Mouse (Mus musculus): Measurements from ENCODE around the gene Olfr1189. TPM values are rescaled to one million over a fixed set of nuclear protein-coding genes. Genes with fewer than 3 reads are reported as not detected.
"Not testable (repeated sequence)": the region's sequence is repeated elsewhere in the genome, so short reads cannot be mapped to it uniquely, and the experiment has no call there.

The Olfr1189 gene
- total RNA-seq (2017) = not detected in 2 replicates

- no peak for ATAC-seq (ENCODE audit: extremely low read depth, insufficient number of reproducible peaks, low FRiP score, poor library complexity, severe bottlenecking)
Observed at GRCm38 (mm10) chr2:88586154-88586553, at the start of gene Olfr1189. Gene Olfr1189 (plus strand): TSS chr2:88586454.

GRCm38 (mm10) chr2:88556635-88557034 is 29.6 kb upstream of the Olfr1189 start, which contains the start of gene Olfr1188:
Gene Olfr1188 (plus strand): TSS chr2:88556935.
- ATAC-seq (ENCODE audit: extremely low read depth, insufficient number of reproducible peaks, low FRiP score, poor library complexity, severe bottlenecking) = no peak

- ATAC-seq (ENCODE audit: extremely low read depth, insufficient number of reproducible peaks, low FRiP score, poor library complexity, severe bottlenecking) = not testable (repeated sequence)
Observed at GRCm38 (mm10) chr2:88572696-88573095, 13.6 kb upstream of the Olfr1189 start.

GRCm38 (mm10) chr2:88640242-88640641 is 54.0 kb downstream of the Olfr1189 start, which contains the start of gene Olfr1191-ps1:
Gene Olfr1191-ps1 (plus strand): TSS chr2:88640542.
- not testable (repeated sequence) for ATAC-seq (ENCODE audit: extremely low read depth, insufficient number of reproducible peaks, low FRiP score, poor library complexity, severe bottlenecking)

Other genes starting within 250 kb of the Olfr1189 start
- gene Olfr1176, start 249.7 kb upstream of the Olfr1189 start, total RNA-seq (2017) = 0.49 TPM in 1 of 2 replicates, not detected in the other
- not detected in 2 replicates for gene Olfr1177-ps, start 240.0 kb upstream of the Olfr1189 start, total RNA-seq (2017)
- not detected in 2 replicates for gene Olfr1178, start 199.4 kb upstream of the Olfr1189 start, total RNA-seq (2017)
- gene Olfr1179, start 180.0 kb upstream of the Olfr1189 start, total RNA-seq (2017) = not detected in 2 replicates
- not detected in 2 replicates for gene Olfr1180, start 167.3 kb upstream of the Olfr1189 start, total RNA-seq (2017)
- 0.12 TPM in 1 of 2 replicates, not detected in the other for gene Olfr1181, start 160.3 kb upstream of the Olfr1189 start, total RNA-seq (2017)
- gene Gm13757, start 137.3 kb upstream of the Olfr1189 start, total RNA-seq (2017) = not detected in 2 replicates
- 0.12 TPM in 1 of 2 replicates, not detected in the other for gene Olfr1183, start 131.6 kb upstream of the Olfr1189 start, total RNA-seq (2017)
- not detected in 2 replicates for gene Olfr1184, start 102.9 kb upstream of the Olfr1189 start, total RNA-seq (2017)
- not detected in 2 replicates for gene Olfr1185-ps1, start 93.1 kb upstream of the Olfr1189 start, total RNA-seq (2017)
- not detected in 2 replicates for gene Olfr1186, start 67.9 kb upstream of the Olfr1189 start, total RNA-seq (2017)
- not detected in 2 replicates for gene Olfr1188, start 29.5 kb upstream of the Olfr1189 start, total RNA-seq (2017)
- gene Olfr1191-ps1, start 54.1 kb downstream of the Olfr1189 start, total RNA-seq (2017) = not detected in 2 replicates
- 0.12 TPM in 1 of 2 replicates, not detected in the other for gene Olfr1192-ps1, start 62.1 kb downstream of the Olfr1189 start, total RNA-seq (2017)
- not detected in 2 replicates for gene Olfr1193, start 89.2 kb downstream of the Olfr1189 start, total RNA-seq (2017)
- not detected in 2 replicates for gene Olfr1195, start 102.7 kb downstream of the Olfr1189 start, total RNA-seq (2017)
- gene Olfr1196, start 118.1 kb downstream of the Olfr1189 start, total RNA-seq (2017) = not detected in 2 replicates
- gene Olfr1197, start 145.9 kb downstream of the Olfr1189 start, total RNA-seq (2017) = not detected in 2 replicates
- not detected in 2 replicates for gene Olfr1198, start 164.9 kb downstream of the Olfr1189 start, total RNA-seq (2017)
- gene Olfr1199, start 174.0 kb downstream of the Olfr1189 start, total RNA-seq (2017) = not detected in 2 replicates
- gene Olfr1200, start 184.0 kb downstream of the Olfr1189 start, total RNA-seq (2017) = not detected in 2 replicates
- not detected in 2 replicates for gene Olfr1201, start 206.6 kb downstream of the Olfr1189 start, total RNA-seq (2017)
- not detected in 2 replicates for gene Olfr1202, start 228.0 kb downstream of the Olfr1189 start, total RNA-seq (2017)
- not detected in 2 replicates for gene Olfr1205, start 243.3 kb downstream of the Olfr1189 start, total RNA-seq (2017)

Measured in neutrophil, adult 5-6 weeks (primary cell).